Mouse (Mus musculus) heart, adult 8-10 months (tissue): ENCODE results near the gene Ly6g5b. TPM values are rescaled to one million over a fixed set of nuclear protein-coding genes. Genes with fewer than 3 reads are reported as not detected.
"Not testable (repeated sequence)": the region's sequence is repeated elsewhere in the genome, so short reads cannot be mapped to it uniquely, and the experiment has no call there.

ENCODE experiments used
- DNase-seq: peaks from one replicate; pipeline ENCODE4 v3.0.0; 2022; ENCODE audit warnings: low spot score
- total RNA-seq, 4 experiments: library from RNA; stranded (reverse); gene quantifications; 2 replicates each; pipeline ENCODE4 v1.2.4; 2022

Gene Ly6g5b
- total RNA-seq, 4 experiments from 2014 or later = not detected

DNA sequence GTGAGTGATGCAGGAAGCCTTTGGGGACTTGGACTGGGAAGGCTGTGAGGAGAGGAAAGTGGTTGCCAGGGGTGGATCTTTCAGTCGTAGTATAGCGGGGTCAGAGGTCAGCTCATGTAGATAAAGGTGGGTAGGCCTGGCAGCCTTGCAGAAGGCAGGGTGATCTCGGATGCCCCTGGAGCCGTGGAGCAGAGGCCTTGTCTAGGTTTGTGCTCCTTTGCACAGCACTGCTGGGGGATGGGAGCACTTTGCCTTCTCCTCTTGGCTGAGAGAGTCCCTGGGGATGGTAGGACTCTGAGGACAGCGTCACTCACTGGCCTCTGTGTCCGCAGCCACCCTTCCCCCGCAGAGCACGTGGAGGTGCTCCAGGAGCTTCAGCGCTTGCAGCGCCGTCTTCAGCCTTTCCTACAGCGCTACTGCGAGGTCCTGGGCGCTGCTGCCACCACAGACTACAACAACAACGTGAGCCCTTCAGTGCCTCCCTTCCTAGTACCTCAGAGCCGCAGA is 25.3 kb upstream of the Ly6g5b start:
- DNase-seq = no peak

DNA sequence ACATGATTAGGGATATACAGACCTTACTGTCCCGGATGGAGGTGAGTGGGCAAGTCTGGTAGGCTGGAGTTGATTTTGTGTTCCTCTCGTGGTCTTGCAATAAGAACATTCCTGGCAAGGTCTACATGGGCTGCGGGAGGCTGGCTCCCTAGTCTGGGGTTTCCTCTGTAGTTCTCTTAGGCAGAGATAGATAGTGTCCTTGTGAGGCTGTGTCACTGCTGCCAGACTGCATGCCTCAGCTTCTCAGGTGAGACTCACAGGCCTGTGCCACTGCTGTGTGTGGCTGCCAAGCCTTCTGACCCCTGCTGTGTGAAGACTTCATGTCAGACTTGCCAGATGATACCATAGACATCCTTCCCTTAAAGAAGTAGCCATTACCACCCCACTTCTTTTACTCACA is 24.0 kb upstream of the Ly6g5b start:
- no peak for DNase-seq

DNA sequence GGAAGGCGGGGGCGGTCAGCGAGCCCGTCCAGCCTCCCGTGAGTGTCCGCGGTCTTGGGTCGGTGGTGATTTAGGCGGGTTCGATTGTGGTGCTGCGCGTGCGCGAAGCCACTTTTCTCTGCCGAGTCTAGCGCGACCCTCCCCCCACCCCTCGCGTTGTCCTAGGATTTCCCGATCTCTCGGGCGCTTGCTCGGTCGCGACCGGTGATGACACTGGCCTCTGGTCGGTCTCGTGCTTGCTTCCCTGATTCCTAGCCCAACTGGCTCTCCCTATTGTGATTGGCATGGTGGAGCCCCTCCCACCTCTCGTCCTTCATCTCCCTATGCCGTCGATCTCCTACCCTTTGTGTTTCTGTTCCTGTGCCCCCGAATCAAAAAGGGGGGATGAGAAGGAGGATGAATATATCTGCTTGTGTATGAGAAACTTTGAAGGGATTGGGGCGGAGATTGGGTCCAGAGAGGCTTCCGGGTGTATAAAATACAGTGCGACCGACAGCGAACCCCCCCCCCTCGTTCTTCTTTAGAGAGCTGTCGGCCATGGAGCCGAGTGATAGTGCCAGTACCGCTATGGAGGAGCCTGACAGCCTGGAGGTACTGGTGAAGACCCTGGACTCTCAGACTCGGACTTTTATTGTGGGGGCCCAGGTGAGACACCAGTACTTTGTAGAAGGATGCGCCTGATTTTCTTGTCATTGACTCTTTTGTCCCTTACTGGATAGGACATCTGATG is 20.5 kb upstream of the Ly6g5b start:
- DNase-seq = no peak

DNA sequence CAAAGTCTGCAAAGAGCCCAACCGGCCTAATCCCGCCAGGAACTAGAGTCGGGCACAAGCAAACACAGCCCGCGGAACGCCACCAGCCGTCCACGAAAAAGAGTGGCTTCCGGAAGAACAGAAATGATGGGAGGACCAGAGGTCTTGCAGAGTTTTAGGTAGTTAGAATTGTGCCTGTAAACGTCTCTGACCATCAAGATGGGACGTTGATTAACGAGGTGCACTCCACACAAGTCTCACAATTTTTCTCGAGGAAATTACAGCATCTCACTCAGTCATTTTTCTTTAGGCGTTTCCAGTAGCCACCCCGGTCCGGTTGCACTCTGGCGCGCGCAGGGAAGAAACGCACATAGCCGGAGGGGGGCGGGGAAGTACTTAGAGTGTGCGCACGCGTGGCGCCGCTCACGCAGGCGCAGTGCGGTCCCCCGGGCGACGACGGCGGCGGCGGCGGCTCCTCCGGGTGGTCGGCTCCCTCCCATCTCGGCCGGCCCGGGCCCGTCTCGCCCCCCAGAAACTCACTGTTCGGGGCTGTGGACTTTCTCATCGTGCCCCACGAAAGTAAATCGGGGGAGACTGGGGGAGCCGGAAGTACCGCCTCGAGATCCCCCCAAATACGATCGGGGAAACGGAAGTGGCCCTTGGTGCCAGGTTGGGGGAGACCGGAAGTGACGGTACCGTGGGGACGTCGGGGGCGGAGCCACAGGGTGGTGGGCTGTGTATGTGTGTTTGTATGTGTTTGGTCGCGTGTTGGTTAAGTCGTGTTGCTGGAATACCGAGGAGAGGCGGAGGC is 19.8 kb upstream of the Ly6g5b start, which contains the start of gene Bag6:
Bag6 (plus strand) TSS at position 378 of the 790 bp plus-strand sequence.
- DNase-seq = peak; percentile 94

DNA sequence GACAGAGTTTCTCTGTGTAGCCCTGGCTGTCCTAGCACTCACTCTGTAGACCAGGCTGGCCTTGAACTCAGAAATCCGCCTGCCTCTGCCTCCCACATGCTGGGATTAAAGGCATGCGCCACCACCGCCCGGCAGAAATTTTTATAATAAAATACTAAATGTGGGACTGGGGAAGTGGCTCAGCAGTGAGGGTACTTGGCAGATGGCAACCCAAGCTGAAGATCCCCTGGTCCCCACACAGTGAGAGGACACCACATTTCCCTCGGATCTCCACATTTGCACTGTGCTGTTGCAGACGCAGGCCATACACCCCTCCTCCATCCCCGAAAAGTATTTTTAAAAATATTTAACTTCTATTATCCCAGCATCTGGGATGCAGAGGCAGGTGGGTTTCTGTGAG is 18.3 kb upstream of the Ly6g5b start:
- no peak for DNase-seq

DNA sequence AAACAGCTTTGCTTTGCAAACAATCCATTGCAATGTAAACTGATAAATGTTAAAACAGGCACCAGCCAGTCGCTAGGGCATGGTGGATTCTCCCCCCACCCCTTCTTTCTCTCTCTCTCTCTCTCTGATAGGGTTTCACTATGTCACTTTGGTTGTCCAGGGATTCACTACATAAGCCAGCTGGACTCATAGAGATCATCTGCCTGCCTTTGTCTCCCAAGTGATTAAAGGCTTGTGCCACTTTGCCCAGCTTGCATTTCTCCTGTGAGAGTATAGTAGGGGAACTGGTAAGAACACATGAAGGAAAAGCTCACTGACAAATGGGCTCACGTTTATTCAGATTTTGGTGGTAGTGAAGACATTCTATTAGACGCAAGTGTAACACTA is 16.9 kb upstream of the Ly6g5b start:
- DNase-seq = no peak

DNA sequence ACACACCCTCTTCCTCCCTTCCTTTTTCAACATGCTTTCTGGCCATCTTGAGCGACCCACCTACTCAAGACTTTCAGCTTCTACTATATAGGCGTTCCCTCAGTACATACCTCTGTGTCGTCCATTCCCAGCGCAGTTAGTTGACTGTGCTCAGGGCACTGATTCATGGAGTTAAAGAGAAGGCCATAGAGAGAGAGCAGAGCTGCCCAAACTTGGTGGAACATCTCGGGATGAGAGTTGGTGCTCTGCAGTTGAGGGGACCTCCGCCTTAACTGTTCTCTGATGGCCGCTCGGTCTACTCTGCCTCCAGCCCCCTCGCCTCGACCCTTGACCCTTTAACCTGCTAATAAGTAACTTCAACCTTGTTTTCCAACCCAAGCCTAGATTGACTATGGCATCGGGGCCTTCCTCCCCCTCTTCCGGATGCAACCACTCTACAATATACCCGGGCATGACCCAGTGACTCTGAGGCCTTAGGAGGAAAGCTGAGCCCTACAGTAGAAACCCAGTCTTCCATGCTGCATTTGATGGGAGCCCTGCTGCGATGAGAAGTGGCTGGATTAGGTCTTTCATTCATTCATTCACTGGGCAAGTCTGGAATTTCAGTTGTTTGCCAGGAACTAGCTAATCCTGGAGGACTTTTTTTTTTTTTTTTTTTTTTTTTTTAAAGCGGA is 16.4 kb upstream of the Ly6g5b start, which contains the start of gene Apom:
Apom (minus strand) TSS at position 551 of the 674 bp plus-strand sequence.
- no peak for DNase-seq

DNA sequence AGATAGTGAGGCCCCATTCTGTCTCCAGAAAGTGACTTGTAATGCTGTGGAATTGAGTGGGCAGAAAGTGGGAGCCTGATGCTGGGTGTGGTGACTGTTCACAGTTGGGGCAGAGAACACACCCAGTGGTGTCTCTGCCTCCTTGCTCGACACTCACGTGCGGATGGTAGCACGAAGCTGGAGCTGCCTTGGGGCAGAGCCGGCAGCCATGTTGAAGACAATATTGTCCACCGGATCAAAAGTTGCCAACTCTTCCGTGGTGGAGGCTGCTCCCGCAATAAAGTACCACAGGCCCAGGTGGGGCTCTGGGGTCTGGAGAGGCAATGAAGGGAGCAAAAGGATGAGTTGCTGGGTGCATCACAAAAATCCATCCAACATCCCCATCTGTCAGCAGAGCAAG is 15.8 kb upstream of the Ly6g5b start:
- DNase-seq = no peak

DNA sequence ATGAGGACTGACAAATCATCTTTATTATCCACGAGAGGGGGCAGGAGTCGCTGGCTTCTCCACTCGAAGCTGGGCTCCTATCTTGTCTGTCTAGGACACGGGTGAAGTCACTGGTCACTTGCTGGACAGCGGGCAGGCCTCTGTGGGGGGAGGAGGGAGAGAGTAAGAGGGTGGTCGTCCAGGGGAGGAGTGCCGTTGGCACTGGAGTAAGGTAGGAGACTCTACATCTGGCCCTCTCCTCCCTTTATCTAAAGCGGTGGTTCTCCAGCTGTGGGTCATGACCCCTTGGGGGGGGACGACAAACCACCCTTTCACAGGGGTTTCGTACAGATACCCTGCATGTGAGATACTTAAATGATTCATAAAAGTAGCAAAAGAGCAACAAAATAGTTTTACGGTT is 13.8 kb upstream of the Ly6g5b start:
- no peak for DNase-seq

DNA sequence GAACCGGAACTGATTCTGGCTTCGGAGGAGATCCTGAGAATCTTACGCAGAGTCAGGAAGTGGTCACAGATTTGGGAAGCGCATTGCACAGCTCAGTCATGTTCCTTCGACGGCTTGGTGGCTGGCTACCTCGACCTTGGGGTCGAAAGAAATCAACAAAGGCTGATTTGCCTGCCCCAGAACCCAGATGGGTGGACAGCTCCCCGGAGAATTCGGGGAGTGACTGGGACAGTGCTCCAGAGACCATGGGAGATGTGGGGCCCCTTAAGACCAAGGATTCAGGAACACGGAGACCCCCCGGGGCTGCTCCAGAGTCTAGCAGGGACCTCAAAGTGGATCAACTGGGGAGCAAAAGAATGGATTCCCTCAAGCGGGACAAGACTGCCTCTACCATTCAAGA is 11.8 kb upstream of the Ly6g5b start:
- DNase-seq = no peak

DNA sequence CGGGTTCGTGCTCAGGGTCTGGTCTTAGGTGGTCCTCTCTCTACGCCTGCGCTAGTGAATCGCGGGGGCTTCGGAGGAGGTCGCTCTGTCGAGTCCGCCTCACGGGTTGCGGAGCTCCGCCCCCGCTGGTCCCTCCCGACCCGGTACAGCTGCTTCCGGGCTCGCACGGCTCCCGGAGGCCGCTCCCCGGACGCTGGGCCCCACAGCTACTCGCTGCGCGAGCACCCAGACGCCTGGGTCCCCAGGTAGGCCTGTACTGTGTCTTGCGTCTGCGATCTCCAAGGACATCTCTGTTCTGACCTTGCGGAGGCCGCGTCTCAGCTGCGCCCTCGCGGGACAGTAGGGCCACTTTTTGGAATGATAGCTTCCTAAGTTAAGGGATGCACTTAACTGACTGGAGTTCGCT is 11.0 kb upstream of the Ly6g5b start, which contains the start of gene D17H6S53E:
D17H6S53E (plus strand) TSS at position 168 of the 406 bp plus-strand sequence.
- peak; percentile 72 for DNase-seq

DNA sequence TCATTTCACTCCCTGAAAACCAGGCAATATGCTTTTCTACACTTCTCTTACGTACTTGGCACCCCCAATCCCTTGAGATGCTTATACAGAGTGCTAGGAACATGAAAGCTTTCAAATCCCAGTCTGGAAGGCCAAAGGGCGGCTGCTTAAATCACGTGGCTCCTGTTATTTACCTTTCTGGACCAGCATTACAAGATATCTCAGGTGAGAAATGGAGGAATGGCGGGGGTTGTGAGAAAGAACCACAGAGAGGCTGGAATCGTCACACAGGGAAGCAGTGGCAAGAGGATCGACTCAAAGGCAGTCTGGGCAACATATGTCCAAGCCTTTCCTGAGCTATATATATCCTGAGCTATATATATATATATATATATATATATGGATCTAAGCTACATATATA is 10.3 kb upstream of the Ly6g5b start:
- DNase-seq = no peak

DNA sequence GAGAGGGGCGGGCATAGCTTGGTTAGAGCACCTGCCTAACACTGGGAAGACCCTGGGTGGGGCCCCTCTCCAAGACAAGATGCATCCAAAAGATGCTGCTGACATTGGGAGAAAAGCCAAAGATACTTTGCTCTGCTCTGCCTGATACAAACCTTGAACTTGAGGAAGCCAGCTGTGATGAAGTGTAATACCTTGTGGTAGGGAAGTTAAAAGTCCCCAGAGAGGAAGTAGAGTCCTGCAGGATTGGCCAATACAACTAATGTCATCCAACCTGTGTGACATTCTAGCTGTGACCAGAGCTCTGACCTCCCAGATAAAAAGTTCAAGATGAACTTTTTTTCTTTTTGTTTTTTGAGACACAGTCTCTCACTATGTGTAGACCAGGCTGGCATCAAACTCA is 9.9 kb upstream of the Ly6g5b start:
- no peak for DNase-seq

DNA sequence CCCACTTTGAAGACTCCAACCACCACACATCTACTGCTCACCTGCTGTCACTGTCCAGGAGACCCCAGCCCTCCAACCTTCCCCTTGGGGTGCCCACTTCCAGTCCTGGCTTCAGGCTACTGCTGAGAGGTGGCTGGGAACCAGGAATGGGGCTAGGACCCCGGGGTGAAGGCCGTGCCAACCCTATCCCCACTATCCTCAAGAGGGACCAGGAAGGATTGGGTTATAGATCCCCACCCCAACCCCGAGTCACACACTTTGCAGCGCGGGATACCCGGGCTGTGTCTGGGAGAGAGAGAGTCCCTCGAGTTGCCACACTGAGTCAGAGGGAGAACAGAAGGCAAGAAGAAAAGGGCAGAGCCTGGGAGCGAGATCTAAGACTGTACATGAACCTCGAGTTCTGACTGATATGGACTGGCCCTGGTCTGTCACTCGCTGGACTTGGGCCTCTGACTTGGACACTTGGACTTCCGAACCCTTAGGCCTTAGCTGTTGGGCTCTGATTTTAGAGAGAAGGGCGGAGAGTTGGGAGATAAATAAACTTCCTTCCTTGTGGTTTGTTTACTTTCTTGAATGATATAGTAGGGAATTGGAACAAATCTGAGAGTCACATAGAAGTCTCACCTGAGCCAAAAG is 9.2 kb upstream of the Ly6g5b start:
- DNase-seq = not testable (repeated sequence)

DNA sequence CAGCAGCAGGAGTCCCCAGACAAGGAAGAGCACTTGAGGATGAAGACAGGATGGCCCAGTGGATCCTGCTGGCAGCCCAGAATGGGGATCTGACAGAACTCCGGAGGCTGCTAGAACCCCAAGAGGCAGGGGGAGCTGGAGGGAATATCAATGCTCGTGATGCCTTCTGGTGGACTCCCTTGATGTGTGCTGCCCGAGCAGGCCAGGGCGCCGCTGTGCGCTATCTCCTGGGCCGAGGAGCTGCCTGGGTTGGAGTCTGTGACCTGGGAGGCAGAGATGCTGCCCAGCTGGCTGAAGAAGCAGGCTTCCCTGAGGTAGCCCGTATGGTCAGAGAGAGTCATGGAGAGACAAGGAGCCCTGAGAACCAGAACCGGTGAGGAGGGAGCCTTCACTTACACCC is 8.1 kb upstream of the Ly6g5b start:
- not testable (repeated sequence) for DNase-seq

DNA sequence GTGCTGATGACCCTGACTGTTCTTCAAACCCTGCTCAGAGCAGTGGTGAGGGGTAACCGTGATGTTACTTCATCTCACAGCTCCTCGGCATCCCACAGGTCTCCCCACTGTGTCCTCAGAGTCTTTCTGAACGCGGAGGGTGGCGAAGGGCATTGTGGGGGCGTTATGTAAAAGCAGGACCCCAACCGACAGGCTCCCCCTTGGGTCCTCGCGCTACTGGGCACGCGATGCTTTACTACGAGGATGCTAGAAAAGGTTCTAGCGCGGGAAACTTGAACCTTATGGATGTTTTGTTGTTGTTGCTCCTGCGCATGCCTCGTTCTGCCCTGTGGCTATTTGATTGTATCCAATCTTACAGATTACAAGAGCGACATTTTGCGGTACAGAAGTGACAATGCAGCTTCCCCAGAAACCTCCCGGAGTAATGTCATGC is 6.7 kb upstream of the Ly6g5b start, which contains the start of gene Csnk2b:
Csnk2b (minus strand) TSS at position 183 of the 433 bp plus-strand sequence.
- DNase-seq = peak; percentile 36

DNA sequence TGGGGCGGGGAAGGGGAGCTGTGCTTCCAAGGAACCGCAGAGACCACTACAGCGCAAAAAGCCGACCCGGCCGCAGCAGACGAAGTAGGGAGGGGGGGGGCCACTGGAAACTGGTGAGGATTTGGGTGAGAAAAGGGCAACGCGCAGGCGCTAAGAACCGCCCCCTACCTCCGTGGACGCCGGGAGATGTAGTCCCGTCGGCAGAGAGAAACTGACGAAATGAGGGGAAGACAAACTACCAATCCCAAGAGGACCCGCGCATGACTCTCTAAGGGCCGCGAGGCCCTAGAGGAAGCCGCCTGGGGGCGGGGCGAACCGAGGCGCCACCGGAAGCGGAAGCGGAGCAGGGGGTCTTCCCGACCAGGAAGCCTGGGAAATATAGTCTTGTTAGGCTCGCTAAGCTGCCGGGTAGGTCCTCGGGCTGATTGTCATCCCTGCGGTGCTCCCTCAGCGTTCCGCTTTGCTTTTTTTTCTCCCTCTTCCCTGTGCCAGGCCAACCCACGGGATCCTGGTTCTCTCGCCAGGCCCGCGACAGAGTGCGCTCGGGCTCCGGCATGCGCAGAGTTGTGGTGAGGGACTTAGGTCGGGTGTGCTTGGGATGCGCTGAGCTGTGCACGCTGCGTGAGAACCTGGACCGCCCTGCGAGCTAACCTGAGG is 6.0 kb upstream of the Ly6g5b start, which contains the start of gene Gpank1:
Gpank1 (plus strand) TSS at position 313 of the 657 bp plus-strand sequence.
- DNase-seq = peak; percentile 98

DNA sequence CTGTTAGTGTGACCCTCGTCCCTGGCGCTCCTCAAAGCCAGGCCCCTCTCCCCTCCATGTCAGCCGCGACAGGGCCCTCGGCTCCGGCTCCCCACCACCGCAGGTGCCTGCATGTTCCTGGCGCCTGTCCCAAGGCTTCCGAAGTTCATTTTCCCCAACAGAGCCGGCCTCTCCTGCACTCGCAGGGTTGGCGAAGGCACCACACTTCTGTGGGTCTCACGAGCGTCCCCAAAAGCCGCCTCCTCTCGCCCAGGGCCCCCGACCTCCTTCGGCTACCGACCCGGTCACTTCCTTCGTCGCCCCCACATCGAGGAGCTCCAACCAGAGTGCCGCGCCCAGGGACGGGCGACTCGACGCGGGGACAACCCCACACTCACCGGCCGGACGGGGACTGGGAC is 5.5 kb upstream of the Ly6g5b start:
- peak; percentile 16 for DNase-seq

DNA sequence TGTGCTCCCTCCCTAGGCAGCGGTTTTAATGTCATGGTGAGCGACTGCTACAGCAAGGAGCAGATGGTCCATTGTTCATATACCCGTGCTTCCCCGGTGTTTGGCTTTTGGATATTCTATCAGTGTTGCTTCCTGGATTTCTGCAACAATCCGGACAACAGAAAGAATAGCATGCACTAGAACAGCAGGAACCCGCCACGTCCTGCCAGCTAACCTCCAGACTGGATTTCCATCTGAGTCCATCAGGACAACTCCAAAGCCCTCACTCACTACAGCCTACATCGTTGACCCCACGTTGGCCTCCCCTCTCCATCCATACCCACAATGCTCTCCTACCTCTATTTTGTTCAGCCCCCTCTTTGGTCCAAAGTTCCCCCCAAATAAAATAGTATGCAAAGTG is 3.5 kb downstream of the Ly6g5b start:
- DNase-seq = no peak

DNA sequence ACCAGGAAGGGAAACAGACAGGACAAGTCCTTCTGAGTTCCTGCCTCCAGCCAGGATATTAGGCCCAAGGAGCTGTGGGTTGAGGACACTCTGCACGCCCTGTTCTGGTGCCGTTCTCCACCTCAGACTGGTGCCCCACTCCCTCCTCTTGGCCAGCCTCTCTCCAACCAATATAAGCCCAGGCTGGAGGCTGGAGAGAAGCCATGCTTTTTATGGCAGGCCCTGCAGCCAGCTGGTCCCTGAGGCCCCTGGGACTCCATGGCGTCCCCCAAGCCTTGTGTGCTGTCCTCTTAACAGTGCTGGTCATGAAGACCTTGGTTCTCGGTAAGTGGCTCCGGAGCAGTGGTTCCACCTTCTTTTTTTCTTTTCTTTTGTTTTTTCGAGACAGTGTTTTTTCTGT is 7.1 kb downstream of the Ly6g5b start, which contains the start of gene Ly6g5c:
Ly6g5c (plus strand) TSS at position 183 of the 400 bp plus-strand sequence.
- DNase-seq = no peak

DNA sequence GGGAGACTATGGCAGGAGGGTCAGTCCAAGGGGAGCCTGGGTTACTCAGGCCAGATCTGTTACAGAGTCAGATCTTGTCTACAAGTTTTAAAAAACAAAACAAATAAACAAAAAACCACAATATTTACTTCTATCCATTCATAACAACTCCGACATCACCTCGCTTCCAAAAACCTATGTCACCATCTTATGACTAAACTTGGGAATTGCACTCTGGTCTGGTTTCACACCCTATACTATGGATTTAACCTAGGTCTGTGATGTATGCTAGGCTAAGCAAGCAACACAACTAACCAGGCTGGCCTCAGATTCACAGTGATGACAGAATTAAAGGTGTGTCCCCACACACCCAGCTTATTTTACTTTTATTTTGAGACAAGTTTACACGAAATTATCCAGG is 8.7 kb downstream of the Ly6g5b start:
- no peak for DNase-seq
